Mouse (Mus musculus) cerebellum, adult 8-10 months (tissue): Measurements from ENCODE around the gene Ctrb1.

ENCODE experiments used
- DNase-seq: peaks from one replicate; pipeline ENCODE4 v3.0.0; 2022

Ctrb1 gene

DNA sequence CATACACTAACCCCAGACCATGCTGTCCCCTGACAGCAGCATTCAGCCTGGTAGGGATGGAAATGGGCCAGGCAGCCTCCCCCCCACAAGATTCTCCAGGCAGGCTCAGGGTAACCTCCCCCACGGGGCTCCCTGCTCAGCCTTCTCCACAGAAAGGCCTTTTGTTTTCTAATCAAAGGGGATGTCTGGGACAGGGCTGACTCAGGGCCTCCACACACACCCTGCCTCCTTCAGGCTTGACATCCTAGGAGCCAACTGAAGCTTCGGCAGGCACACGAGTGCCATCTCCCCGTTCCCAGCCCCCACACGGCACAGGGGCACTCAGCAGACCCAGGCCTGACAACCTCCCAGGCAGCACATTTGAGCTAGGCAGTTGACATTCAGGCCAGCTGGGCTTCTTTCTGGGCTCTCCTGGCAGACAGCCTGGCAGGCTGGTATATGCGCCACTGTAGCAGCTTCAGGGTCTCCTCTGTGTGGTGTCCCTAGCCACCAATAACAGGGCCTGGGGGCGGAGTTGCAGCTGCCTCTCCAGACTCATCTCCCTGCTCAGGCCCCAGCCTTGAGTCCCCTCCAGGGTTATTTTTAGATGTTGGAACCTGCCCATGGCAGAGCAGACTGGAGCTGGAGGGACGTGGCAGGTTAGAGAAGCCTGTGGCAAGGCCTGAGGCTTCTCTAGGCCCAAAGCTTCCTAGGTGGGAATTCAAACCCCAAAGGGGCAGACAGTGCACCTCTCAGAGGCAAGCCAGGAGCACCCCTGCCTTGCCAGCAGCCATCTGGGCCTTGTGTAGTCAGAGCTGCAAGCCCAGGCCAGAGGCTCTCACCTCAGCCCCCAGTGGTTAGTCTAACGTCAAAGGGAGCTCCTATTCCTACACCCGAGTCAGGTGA, 26.0 kb upstream of the Ctrb1 start:
- DNase-seq: peak; percentile 77

DNA sequence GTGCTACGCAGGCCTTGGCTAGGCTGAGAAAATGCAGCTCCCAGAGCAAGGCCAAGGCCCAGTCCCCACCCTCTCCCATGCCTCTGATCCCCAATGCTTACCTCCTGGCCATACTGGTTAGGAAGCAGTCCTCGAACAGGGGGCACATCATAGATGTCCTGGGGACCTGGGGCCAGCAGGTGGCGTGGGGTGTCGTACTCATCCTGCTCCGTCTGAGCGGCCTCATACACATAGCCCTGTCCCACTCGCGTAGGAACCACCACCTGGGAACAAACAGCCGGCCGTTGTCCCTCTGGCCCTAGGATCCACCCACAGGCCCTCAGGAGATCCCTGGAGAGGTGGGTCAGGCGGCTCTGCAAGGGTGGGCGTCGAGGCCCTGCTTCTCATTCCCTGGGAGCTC, 24.7 kb upstream of the Ctrb1 start:
- DNase-seq: peak; percentile 16

DNA sequence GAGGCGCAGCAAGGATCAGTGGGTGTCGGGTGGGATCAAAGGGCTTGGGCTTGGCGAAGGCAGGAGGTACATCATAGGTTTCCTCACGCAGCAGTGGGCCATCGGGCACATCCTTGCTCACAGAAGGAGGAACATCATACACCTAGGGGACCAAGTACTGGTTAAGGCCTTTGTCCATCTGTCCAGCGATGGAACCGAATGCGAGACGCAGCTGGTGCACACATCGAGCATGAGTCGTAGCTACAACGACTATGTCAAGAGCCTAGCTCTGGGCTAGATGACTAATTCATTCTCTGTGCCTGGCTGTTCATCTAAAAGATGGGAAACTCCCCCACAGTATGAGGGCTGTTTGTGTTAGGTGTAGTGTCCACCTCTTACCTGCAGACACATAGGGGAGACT, 23.5 kb upstream of the Ctrb1 start:
- DNase-seq: peak; percentile 23

DNA sequence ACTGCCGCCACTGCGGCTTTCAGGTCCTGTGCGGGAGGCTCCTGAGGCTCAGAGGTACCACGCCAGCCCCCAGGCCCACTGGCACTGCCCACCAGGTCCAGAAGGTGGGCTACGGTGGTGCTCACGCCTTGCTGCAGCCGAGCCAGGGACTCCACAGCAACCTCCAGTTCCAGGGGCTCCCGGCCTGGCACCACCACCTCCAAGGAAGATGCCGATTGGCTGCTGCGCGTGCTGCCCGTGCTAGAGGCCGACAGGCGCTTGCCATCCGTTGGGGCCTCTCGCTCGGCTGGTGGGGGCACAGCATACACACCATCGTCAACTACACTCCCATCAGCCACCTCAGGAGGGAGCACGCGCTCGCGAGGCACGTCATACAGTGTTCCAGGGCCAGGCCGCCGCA, 23.0 kb upstream of the Ctrb1 start:
- DNase-seq: peak; percentile 33

DNA sequence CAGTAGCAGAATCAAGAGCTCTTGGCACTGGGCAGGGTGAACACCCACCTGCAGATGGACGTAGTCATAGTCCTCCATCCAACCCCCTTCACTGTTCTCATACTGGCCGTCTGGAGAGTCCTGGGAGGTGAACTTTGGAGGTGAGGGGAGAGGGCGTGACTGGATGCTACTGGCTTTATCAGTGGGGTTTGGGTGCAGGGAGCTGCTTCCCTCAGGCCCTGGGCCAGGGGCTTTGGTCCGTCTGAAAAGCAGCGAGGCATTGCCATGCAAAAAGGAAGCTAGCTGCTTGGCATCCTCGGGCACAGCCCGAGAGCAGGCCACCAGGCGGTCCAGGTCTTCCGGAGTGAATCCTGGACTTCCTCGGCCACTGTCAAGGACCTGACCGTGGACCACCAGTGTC, 22.5 kb upstream of the Ctrb1 start:
- no peak for DNase-seq

DNA sequence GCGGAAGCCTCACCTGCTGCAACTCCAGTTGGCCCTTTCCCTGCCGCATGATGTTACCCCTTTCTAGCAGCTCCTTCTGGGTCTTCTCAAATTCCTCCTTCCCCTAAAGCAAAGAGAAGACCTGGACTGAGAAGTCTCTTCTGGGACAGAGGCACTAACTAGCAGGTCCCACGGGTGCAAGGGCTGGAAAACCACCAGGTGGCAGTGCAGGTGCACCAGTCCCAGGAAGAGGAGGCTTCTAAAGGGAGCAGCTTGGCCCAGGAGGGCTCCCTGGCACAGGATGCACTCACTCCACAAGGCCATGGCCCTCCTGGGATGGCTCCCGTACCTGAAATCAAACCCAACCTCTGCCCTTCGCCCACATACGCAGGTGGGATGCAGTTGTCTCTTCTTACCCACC, 21.8 kb upstream of the Ctrb1 start:
- peak; percentile 91 for DNase-seq

DNA sequence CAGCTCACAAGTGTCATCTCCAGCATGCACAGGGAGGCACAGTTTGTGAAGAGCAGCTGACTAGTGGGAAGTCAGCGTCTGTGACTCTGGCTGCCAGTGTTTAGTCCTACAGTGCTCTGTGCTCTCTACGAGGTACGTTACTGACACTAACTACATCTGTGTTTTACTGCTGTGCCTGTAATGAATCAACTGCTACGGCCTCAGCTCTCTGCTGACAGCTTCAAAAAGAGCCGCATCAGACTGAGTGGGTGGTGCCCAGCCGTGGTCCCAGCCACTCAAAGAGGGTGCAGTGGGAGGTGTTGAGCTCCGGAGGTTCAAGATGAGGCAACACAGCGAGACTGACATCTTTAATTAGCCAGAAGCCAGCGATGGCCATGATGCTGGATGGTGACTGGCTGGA, 21.3 kb upstream of the Ctrb1 start:
- DNase-seq: no peak

DNA sequence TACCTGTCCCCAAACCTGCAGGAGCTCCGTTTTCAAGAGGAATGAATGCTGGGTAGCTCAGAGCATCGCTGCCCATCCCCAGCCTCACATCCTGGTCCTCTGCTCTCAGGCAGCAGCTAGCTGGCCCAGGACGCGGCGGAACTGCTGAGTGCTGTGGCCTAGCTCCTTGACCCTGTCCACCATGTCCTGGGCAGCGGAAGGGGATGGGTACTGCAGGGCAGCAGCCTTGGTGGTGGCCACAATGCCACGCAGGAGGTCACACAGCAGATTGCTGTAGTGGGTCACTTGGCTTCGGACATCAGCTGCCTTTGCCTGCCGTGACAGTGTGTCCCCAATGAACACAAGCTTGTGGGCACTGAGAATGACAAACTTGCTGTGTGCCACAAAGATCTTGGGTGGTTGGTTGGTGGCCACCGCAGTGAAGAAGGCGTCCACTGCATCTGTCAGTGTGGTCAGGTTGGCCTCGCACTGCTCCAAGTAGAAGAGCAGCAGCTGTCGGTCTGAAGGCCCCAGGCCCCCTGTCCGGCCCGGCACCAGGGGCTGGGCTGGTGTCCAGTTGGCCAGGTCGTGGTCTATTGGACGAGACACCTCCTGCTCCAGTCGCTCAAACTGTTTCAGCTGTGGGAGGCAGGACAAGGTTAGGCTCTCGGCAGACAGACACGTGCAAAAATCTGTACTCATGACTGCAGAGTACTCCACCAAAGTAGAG, 20.1 kb upstream of the Ctrb1 start:
- DNase-seq: peak; percentile 13

DNA sequence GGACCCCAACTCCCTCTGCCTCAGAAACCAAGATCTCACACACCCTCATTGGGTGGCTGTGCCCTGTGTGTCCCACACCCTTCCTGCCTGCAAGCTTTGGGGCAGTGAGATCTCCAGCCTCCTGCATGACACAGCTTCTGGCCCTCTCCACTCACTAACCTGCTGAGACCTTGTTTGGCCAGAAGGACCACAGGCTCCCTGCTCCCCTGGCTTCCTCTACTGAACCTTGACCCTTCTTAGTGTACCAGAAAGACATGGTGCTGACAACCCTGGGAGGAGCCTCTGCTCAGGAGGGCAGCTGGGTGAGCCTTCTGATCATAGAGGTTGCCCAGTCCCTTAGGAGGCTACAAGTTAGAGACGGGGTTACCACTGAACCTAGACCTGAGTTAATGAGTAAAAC, 18.4 kb upstream of the Ctrb1 start:
- no peak for DNase-seq

DNA sequence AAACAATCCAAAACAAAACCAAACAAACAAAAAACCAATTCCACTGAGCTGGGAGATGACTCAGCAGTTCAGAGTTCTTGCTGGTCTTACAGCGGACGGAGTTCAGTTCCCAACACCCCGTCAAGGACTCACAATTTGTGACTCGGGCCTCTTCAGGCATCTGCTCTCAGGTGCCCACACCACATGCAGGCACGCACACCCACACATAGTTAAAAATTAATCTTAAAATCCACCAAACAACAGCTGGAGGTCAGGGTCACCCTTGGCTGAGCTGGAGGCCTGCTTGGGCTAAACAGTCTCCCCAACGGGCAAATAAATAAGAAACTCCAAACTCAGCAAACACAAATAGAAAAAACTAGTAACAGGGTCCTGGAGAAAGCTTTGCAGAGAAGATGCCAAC, 17.5 kb upstream of the Ctrb1 start:
- DNase-seq: no peak

DNA sequence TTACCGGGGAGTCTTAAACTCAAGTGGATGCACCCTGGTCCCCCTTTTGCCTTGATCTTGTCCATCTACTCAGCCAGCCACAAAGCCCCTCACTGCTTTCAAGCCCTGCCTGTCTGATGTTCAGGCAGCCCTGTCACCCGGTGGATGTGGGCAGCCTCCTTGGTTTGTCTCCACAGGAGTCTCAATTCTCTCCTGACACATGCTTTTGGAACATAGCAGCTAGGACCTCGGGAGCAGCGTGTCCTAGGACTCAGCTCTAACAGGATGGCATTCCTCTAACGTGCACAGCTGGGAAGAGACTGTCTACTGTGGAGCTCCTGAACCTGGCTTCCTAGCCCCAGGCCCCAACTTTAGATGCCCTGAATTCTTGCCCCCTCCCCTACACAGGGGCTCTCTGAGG, 14.9 kb upstream of the Ctrb1 start:
- no peak for DNase-seq

DNA sequence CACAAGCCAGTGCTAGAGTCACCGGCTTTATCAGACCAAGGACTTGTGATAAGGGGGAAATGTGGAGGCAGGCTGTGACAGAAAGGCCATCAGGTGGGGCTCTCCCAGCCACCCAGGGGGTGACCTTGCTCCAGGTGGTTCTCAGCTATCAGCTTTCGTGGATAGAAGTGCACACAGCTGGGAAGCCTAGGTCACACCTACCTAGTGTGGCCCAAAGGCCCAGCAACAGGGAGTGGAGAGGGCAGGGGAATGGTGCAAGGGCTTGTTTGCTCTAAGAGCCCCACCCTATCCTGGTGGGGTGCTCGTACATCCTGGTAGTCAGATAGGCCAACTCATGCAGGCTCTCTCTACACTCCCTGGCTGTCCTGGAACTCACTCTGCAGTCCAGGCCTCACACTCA, 14.4 kb upstream of the Ctrb1 start:
- no peak for DNase-seq

DNA sequence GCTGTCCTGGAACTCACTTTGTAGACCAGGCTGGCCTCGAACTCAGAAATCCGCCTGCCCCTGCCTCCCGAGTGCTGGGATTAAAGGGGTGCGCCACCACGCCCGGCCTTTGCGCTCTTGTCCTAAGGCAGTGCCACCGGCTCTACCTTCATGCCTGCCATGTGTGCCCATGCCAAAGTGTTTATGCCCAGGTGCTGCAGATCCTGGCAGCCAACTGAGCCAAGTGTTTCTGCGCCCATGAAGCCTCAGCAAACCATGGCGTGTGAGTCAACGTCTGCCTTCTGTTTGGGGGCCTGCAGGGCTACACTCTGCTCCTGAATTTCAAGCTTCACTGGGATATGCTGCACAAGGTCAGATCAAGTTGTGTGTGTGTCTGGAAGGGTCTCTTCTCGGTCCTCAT, 13.8 kb upstream of the Ctrb1 start:
- DNase-seq: peak; percentile 18

DNA sequence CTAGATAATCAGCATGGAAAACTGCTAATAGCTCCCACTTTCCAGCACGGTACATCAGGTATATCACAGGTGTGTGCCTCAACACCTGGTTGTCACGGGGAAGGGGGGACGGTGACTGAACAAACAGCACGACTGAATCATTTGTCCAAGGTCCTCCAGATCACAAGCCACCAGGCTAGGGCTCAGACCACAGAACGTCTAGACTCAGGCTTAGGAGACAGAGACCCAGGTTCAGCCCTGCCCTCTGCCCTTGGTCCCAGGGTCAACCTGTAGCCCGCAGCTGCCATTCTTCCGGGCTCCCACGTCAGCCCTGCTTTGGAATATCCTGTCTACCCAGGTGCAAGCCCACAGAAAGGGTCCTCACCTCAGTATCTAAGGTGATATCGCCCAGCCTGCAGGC, 10.6 kb upstream of the Ctrb1 start:
- no peak for DNase-seq

DNA sequence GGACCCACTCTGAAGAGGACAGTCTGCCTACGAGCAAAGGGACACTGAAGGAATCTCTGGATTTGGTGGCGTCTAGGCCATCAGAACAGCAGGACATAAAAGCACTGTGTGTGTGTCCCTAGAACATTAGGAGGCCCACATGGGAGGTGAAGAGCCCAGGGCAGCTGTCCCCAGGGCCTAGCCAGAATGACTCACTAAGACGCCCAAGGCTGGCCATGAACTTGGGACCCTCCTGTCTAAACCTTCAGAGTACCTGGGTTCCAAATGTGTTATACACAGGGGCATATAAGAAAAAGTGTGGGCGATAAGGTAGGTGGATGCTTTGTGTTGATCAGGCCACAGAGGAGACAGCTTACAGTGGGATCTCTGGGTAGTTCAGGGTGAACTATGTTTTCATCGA, 9.9 kb upstream of the Ctrb1 start:
- DNase-seq: no peak

DNA sequence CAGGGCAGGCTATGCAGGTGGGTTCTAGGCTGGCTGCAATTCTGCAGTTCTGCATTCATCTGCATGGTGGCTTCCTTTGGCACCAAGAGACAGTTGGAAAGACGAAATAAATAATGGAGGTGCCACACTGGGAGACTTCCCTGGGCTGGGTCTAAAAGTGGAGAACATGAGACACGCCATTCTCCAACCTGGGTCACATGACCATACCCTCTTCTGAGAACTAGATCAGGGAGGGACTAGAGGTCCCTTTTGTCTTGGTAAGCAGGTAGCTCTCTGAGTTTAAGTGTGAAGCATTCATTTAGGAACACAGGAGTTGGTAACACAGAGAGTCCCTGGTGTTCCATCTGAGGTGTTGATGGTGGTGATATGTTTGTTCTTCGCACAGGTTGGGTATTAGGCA, 9.4 kb upstream of the Ctrb1 start:
- DNase-seq: no peak

DNA sequence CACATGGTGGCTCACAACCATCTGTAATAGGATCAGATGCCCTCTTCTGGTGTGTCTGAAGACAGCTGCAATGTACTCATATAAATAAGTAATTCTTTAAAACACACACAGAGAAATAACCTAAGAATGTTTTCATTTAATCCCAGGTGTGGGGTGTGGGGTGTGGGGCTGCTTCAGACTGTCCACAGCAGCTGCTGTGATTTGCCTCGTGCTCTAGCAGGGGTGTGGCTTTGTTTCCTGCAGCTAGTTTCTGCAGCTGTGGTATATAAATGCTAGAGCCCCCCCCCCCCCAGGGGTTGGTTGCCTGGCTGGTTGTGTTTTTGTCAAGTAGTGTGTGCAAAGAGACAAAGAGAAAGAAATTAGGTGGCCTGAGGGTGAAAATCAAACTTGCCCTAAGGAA, 8.2 kb upstream of the Ctrb1 start:
- no peak for DNase-seq

DNA sequence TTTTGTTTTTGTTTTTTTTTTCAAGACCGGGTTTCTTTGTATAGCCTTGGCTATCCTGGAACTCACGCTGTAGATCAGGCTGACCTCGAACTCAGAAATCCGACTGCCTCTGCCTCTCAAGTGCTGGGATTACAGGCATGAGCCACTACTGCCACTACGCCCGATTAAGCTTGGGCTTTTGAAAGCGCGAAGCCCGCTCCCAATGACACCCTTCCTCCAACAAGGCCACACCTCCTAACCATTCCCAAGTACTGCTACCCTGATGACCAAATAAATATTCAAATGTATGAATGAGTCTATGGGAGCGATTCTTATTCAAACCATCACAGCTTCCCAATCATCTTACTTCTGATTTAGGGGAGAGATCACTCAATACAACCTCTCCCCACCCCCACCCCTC, 6.8 kb upstream of the Ctrb1 start:
- no peak for DNase-seq

DNA sequence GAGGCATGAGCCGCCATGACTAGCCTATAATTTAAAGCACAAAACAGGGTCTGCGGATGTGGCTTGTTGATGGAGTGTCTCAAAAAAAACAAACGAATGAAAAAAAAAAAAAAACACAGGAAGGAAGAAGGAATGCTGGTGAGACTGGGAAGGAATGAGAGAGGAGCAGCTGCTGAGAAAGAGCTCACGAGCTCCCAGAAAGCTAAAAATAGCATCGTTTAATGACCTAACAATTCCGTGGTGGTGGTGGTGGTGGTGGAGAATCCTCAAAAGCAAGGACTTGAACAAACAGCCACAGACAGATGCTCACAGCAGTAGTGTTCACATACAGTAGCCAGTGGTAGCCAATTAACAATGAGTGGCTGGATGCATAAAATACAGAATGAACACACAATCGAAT, 4.6 kb upstream of the Ctrb1 start:
- no peak for DNase-seq

DNA sequence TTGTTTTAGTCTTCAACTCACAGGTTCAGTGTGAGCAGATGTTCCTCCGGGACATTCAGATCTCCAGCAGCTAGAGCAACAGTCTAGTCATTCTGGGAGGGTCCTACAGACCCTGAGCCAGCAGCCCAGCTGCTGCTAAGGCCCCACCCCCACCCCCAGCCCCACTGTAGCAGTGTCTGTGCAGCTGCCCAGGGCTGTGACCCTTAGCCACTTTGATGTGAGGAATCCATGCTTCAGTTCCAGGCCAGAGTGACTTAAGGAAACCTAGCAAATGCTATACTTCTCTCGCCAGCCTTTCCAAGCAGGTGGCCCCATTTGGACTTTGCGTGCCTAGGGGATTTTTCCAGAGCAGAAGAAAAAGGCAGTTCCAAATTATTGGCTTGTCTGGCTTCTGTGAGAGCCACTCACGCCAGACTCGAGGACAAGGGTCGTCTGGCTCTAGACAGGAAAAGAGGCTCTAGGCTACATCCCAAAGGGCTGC, 2.5 kb upstream of the Ctrb1 start:
- no peak for DNase-seq

DNA sequence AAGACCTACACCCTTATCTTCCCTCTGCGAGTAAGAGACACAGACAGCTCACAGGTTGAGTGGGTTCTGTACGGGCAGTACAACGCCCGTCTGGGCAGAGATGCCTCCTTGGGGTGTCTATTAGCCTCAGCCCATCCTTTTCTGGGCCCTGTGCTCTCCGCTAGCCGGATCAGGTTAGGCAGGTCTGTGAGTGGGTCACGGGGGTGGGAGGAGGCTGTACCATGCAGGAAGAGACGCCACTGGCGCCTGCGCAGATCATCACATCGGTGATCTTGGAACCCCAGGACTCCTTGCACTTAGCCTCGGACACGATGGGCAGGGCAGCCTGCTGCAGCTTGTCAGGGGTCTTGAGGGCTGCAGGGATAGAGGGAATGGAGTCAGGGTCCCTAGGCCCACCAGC, 3.9 kb downstream of the Ctrb1 start:
- no peak for DNase-seq

DNA sequence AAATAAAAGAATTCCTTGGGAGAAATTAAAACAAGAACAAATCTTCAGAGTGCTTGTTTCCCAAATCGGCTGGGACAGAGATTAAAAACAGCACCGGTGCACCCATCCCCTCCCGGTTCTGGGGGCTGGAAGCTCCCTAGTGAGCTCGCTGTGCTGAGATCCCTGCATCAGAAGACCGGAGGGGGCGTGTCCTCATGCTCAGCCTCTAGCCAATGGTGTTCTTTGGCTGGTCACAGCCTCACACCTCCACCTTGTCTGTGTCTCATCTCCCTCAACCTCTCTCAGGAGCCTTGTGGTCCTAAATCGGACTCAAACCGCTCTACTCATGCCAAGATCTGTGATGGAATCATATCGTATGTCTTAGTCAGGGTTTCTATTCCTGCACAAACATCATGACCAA, 8.3 kb downstream of the Ctrb1 start:
- DNase-seq: no peak

DNA sequence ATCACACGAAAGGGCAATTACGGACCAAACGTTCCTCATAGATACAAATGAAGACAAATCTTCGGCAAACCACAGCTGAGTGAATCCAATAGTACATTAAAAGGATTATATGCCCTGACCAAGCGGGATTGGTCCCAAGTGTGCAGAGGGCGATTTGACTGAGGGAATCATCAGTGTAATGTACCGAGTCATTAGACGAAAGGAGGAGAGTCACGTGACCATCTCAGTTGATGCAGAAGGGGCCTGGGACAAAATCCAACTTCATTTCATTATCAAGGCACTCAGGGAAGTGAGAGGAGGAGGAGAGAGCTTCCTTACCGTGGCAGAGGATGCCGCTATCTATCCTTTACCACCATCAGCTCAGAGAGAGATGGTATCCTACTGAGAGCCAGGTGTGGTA, 9.7 kb downstream of the Ctrb1 start:
- DNase-seq: no peak

DNA sequence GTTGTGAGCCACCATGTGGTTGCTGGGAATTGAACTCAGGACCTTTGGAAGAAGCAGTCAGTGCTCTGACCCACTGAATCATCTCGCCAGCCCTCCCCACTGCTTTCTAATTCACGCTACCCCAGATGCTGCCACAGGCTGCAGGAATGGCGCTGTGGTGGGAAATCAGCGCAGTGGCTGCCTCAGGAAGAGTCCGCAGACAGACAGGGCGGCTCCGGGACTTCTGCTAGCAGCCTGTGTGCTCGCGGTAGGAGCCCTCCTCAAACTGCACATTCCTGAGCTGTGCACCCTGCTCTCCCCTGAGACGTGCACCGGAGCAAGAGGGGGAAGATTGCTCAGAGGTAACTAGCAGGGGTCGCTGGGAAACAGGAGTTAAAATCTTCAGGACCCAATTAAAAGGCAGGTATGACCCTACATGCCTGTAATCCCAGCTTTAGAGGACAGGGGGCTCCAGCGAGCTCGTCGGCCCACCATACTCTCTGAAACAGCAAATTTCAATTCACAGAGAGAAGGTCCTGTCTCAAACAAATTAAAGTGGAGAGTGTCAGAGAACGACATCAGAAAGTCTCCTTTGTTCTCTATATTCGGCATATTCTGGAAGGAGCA, 10.3 kb downstream of the Ctrb1 start:
- DNase-seq: no peak
